Mouse (Mus musculus): Measurements from ENCODE around the gene Cdk13.

Cdk13 gene

GRCm38 (mm10) chr13:17762405-17762804 lies 42.5 kb downstream of the Cdk13 start:
- DNase-seq (ENCODE audit: low read depth, low spot score): no peak

- no peak for DNase-seq (ENCODE audit: low read depth, low spot score)
Observed at GRCm38 (mm10) chr13:17754997-17755396, 49.9 kb downstream of the Cdk13 start.

DNA sequence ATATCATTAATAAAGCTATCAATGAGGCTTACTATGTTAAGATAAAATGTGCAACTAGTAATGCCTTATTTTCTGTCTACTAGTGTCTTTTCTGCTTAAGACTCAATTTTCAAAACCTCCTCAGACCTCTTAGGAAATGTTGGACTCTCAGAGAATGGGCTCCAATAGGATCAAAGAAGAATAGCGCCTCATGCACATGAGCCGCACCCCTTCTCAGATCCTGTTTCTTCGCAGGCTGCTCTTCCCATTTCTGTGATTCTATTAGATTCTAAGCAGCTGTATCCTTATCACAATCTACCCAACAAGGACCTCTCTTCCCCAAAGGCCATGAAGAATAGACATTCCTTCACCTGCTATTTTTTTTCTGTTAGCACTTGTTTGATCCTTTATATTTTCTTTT lies 76.1 kb downstream of the Cdk13 start:
- no peak for DNase-seq (ENCODE audit: low read depth, low spot score)

GRCm38 (mm10) chr13:17727922-17728321 lies 77.0 kb downstream of the Cdk13 start:
- DNase-seq (ENCODE audit: low read depth, low spot score): no peak

- no peak for DNase-seq (ENCODE audit: low read depth, low spot score)
Observed at GRCm38 (mm10) chr13:17717357-17717756, 87.5 kb downstream of the Cdk13 start.

DNA sequence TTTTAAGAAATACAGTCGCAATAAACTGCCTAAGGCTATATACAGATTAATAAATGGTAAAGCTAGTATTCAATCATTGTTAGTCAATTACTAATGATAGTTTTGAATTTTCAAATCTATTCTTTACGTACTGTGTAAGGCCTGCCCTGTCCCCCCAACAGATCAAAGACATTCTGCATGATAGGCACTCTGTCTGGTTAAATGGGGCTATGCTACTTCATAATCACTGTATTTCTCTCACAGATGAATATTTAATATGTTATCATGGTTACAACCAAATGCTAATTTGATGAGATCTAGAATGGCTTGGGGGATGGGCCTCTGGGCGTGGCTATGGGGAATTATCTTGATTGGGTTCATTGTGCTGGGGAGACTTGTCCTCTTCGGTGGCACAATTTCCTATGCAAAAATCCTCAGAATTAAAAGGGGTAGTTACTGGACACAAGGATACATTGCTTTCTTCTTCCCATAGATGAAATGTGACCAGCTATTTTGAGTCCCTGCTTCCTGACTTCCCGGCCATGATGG lies 96.0 kb downstream of the Cdk13 start:
- no peak for DNase-seq (ENCODE audit: low read depth, low spot score)

GRCm38 (mm10) chr13:17705188-17705826 lies 99.6 kb downstream of the Cdk13 start:
- DNase-seq (ENCODE audit: low read depth, low spot score): no peak

DNA sequence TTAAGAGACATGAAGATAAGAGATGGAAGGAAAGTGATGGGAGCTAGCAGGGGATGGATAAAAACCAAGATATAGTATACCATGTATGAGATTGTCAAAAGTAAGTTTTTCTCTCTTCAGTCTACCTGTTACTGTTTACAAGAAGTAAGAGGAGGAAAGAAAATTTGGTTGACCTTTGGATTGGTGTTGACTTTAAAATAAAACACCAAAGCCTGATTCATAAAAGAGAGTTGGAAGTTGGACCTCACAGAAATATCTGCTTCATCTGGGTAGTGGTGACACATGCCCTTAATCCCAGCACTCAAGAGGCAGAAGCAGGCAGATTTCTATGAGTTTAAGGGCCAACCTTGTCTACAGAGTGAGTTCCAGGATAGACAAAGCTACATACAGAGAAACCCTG lies 102.6 kb downstream of the Cdk13 start:
- DNase-seq (ENCODE audit: low read depth, low spot score): no peak

DNA sequence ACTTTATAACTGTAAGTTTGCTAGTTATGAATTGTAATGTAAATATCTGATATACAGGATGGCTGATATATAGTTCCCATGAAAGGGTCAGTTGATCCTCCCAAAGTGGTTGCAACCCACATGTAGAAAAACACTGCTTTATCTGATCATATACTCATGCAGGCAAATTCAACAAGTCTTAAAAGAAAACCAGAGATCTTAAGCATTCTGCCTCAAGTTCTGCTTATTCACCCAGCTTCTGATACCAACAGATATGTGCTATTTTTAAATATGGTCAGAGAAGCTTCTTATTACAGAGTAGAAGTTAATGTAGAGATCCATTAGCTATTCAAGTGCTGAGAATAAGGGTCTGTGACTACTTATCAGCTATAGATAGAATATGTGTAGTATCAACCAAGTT lies 103.6 kb downstream of the Cdk13 start:
- no peak for DNase-seq (ENCODE audit: low read depth, low spot score)

GRCm38 (mm10) chr13:17700090-17700715 lies 104.7 kb downstream of the Cdk13 start:
- DNase-seq (ENCODE audit: low read depth, low spot score): peak; percentile 69

GRCm38 (mm10) chr13:17695898-17696580 lies 108.9 kb downstream of the Cdk13 start:
- DNase-seq (ENCODE audit: low read depth, low spot score): no peak

DNA sequence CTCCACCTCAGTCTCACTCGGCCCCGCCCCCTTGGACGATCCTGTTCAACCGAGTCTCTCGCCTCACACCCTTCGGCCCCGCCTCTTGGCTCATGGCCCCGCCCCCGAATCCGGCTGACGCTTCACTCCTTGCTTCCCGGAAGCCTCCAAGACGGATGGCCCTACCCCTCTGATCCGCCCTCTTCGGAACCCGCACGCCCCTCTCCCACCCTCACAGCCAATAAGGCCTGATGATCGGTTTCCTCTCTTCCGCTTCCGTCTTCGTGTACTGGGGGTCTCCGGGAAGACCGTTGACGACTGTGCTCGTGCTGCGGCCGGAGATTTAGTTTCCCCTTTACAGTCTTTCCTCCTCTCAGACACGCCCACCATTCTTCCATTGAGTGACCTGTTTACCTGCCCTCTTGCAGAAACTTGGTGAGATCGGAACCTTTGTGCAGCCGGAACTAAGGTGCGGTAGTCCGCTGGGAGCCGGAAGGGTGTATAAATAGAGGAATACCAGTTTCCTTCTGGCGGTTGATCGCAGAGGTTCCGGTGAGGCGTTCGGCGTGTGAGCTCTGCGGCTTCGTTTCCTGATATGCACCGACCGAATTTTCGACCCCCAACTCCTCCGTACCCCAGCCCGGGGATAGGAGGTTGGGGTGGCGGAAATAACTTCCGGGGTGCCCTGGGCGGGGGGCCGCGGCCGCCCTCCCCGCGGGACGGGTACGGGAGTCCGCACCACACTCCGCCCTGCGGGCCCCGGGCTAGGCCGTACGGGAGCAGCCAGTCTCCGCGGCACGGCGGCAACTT lies 109.8 kb downstream of the Cdk13 start, which contains the start of the genes Mplkip and Sugct:
Gene Mplkip, plus strand, starts transcription at position 282 of the 789 bp plus-strand sequence.
Gene Sugct, minus strand, starts transcription at position 643 of the 789 bp plus-strand sequence.
- peak; percentile 99 for DNase-seq (ENCODE audit: low read depth, low spot score)

- DNase-seq (ENCODE audit: low read depth, low spot score): no peak
Observed at GRCm38 (mm10) chr13:17694414-17694813, 110.5 kb downstream of the Cdk13 start.

- DNase-seq (ENCODE audit: low read depth, low spot score): peak; percentile 12
Observed at GRCm38 (mm10) chr13:17693816-17694215, 111.1 kb downstream of the Cdk13 start.

DNA sequence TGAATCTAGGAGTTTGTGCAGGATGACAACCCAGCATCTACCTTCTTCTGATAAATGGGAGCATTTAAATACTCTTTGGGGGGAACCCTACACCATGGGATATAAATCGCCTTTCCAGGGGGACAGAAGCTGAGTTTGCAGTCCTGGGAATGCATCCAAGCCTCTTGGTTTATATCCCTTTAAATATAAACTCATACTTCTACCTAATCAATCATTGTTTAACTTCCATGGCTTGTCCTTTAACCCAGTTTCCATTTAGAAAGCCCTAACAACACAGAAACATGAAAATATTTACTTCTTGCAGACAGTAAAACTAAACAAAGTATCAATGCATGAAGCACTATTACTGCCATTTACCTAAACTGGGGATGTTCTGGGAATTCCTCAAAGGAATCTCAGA lies 113.5 kb downstream of the Cdk13 start:
- no peak for DNase-seq (ENCODE audit: low read depth, low spot score)

GRCm38 (mm10) chr13:17690686-17691085 lies 114.2 kb downstream of the Cdk13 start:
- DNase-seq (ENCODE audit: low read depth, low spot score): no peak

DNA sequence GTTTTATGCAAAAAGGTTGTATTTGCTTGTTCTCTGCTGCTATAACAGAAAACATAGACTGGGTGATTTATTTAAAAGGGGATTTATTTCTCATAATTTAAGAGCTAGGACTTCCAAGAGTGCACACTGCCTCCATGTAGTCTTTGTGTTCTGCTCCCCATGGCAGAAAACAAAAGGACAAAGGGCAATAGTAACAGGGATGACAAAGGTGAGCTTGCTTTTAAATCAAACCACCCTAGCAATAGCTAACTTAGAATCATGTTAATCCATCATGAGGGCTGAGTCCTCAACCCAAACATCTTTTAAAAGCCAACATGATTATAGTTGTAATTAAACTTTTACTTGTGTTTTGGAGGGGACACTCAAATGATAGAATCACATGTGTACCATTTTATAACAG lies 115.4 kb downstream of the Cdk13 start:
- no peak for DNase-seq (ENCODE audit: low read depth, low spot score)

DNA sequence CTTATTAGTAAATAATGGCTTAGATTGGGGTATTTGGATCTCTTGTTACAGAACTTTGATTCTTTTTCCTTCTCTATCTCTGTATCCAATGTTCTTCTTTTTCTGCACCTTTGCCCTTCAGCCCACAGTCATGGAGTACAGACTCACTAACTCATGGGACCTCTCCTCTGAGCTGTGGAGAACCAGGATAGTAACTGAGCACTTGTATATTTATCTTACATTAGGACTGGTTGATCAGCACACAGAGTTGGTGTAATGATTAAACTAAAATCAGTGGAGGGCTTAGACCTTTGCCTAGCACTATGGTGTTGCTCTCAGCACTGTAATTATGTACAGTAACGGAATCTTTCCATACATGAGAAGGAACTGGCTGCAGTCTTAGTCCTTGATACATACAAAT lies 133.8 kb downstream of the Cdk13 start:
- no peak for DNase-seq (ENCODE audit: low read depth, low spot score)

DNA sequence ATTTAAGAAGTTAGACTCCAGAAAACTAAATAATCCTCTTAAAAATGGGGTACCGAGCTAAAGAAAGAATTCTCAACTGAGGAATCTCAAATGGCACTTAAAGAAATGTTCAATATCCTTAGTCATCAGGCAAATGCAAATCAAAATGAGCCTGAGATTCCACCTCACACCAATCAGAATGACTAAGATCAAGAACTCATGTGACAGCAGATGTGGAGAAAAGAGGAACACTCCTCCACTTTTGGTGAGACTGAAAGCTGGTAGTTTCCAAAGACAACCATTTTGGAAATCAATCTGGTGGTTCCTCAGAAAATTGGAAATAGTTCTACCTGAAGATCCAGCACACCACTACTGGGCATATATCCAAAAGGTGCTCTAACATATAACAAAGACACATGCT lies 137.5 kb downstream of the Cdk13 start:
- DNase-seq (ENCODE audit: low read depth, low spot score): no peak
